Mouse (Mus musculus) lung, embryonic 16.5 days (tissue): ENCODE measurements around the gene Nrxn2. TPM values are rescaled to one million over a fixed set of nuclear protein-coding genes. Genes with fewer than 3 reads are reported as not detected.
A peak's percentile ranks its signal among the peaks of the same experiment; 100 is the strongest.

Experiments
- ATAC-seq: fragments of 200-750 bp; cut with Nextera tagmentation; 2 replicates; pipeline ENCODE4 v1.8.0; 2017; ENCODE audit warnings: low read depth, mild to moderate bottlenecking, moderate library complexity
- H3K27ac ChIP-seq: fragments of 300-500 bp; sonication (generic); 2 replicates; pipeline ENCODE4 v1.5.1; 2014; ENCODE audit warnings: mild to moderate bottlenecking, control low read depth, low read length
- H3K27me3 ChIP-seq: fragments of 300-500 bp; sonication (generic); 2 replicates; pipeline ENCODE4 v1.6.1; 2014; ENCODE audit warnings: low read depth, low read length, mixed read lengths; ENCODE audit not compliant: control insufficient read depth, insufficient read depth
- H3K36me3 ChIP-seq: fragments of 300-500 bp; sonication (generic); 2 replicates; pipeline ENCODE4 v1.6.1; 2014; ENCODE audit warnings: low read length; ENCODE audit not compliant: control insufficient read depth, insufficient read depth
- H3K4me1 ChIP-seq: fragments of 300-500 bp; sonication (generic); replicated peaks from 2 replicates; pipeline ENCODE4 v1.6.1; 2014; ENCODE audit warnings: low read length, mixed read lengths; ENCODE audit not compliant: control insufficient read depth, insufficient read depth
- H3K4me2 ChIP-seq: fragments of 300-500 bp; sonication (generic); 2 replicates; pipeline ENCODE4 v1.6.1; 2014; ENCODE audit warnings: low read depth, low read length, control low read depth
- H3K4me3 ChIP-seq: fragments of 300-500 bp; sonication (generic); 2 replicates; pipeline ENCODE4 v1.5.1; 2014; ENCODE audit warnings: mild to moderate bottlenecking, low read length, control low read depth
- H3K9ac ChIP-seq: fragments of 300-500 bp; sonication (generic); 2 replicates; pipeline ENCODE4 v1.6.1; 2014; ENCODE audit warnings: low read length, control low read depth
- H3K9me3 ChIP-seq: fragments of 300-500 bp; sonication (generic); 2 replicates; pipeline ENCODE4 v1.6.1; 2016; ENCODE audit warnings: low read length; ENCODE audit not compliant: control insufficient read depth
- WGBS: fragments of 180-500 bp; shearing (Covaris S2); extraction: QIAGEN DNeasy Blood & Tissue Kit; methylation state at CpG from one replicate; pipeline ENCODE4 v1.1.7; 2014; 5-methylcytosine and 5-hydroxymethylcytosine counted together
- polyA plus RNA-seq: library from polyadenylated mRNA; unstranded; fragments of >200 nt; fragmentation: Nextera tagmentation; extraction: Ambion mirVana; gene quantifications from 2 replicates; pipeline ENCODE4 v1.2.1, GENCODE M21; 2015

Gene Nrxn2
- polyA plus RNA-seq, 1 experiment from 2014 or later = 0.88 TPM

- H3K4me2 ChIP-seq = no peak overlapping the region
- ATAC-seq = no peak
- H3K4me3 ChIP-seq = no peak overlapping the region
- H3K9me3 ChIP-seq = no peaks in the 10 kb centered on the region
- no peak overlapping the region for H3K9ac ChIP-seq
- no peak overlapping the region for H3K27ac ChIP-seq
- 75% methylated on average over 10 of the region's 10 CpGs for WGBS
- H3K27me3 ChIP-seq = no peaks in the 10 kb centered on the region
- H3K36me3 ChIP-seq = no peaks in the 10 kb centered on the region
- peaks cover 7% of the 10 kb centered on the region for H3K4me1 ChIP-seq
Observed at GRCm38 (mm10) chr19:6454041-6454720, 35.6 kb downstream of the Nrxn2 start.

GRCm38 (mm10) chr19:6459504-6459903 lies 41.0 kb downstream of the Nrxn2 start:
- no peaks in the 10 kb centered on the region for H3K9me3 ChIP-seq
- H3K9ac ChIP-seq = no peak overlapping the region
- no peaks in the 10 kb centered on the region for H3K4me1 ChIP-seq
- no peaks in the 10 kb centered on the region for H3K36me3 ChIP-seq
- H3K4me3 ChIP-seq = no peak overlapping the region
- H3K4me2 ChIP-seq = no peak overlapping the region
- H3K27me3 ChIP-seq = no peaks in the 10 kb centered on the region
- H3K27ac ChIP-seq = no peak overlapping the region
- 66% methylated on average over 6 of the region's 6 CpGs for WGBS
- no peak for ATAC-seq

DNA sequence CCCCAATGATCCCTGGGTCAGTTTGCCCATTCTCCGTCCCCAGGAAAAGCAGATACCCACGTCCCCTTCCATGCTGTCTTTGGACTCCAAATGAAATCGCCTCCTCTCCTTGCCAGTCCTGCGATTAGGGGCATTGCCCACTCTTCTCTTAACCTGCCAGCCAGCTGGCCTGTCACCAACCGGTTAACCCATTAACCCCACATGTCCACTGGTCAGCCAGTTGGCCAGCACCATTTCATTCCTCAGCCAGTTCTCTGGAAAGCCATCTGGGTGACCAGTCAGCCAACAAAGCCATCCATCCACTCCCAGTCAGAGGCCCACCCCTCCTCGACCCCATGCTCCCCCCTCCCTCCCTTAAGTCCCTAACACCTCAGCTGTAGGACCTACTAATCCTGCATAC lies 44.3 kb downstream of the Nrxn2 start:
- no peaks in the 10 kb centered on the region for H3K4me1 ChIP-seq
- H3K9ac ChIP-seq = no peak overlapping the region
- WGBS = 34% methylated on average over 6 of the region's 6 CpGs
- H3K27me3 ChIP-seq = no peaks in the 10 kb centered on the region
- H3K4me2 ChIP-seq = no peak overlapping the region
- no peak overlapping the region for H3K4me3 ChIP-seq
- no peak overlapping the region for H3K27ac ChIP-seq
- ATAC-seq = no peak
- no peaks in the 10 kb centered on the region for H3K9me3 ChIP-seq
- no peaks in the 10 kb centered on the region for H3K36me3 ChIP-seq

GRCm38 (mm10) chr19:6464306-6465071 lies 46.0 kb downstream of the Nrxn2 start:
- Histone ChIP-seq H3K27me3 (no peaks in the 10 kb centered on the region), H3K9ac (no peak overlapping the region), H3K4me1 (no peaks in the 10 kb centered on the region), H3K4me3 (no peak overlapping the region), H3K9me3 (no peaks in the 10 kb centered on the region), H3K27ac (no peak overlapping the region), H3K4me2 (no peak overlapping the region), H3K36me3 (no peaks in the 10 kb centered on the region)
- 44% methylated on average over 10 of the region's 10 CpGs for WGBS
- peak; percentile 43; the same call in 1 of the 2 replicates for ATAC-seq

DNA sequence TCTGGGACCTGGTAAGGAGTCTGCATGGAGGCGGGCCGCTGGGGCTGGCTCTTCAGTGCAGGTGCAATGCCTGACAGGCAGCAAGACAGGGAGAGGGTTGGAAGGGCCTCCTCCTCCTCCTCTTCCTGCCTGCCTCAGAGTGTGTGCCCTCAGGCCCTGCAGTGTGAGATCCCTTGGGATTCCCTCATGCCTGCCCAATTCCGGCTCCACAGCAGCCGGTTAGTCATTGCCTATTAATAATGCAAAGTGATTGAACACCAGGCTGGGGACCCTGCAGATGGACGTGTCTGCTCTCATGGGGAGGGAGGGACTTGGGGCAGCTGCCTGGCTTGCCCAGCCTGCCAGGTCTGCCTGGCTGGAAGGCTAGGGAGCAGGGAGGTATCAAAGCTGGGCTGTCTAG lies 46.6 kb downstream of the Nrxn2 start:
- Histone ChIP-seq H3K9ac (no peak overlapping the region), H3K4me3 (no peak overlapping the region), H3K4me1 (no peaks in the 10 kb centered on the region), H3K36me3 (no peaks in the 10 kb centered on the region), H3K4me2 (no peak overlapping the region), H3K27ac (no peak overlapping the region), H3K27me3 (no peaks in the 10 kb centered on the region), H3K9me3 (no peaks in the 10 kb centered on the region)
- whole genome bisulfite sequencing = 44% methylated on average over 5 of the region's 5 CpGs
- ATAC-seq = no peak

GRCm38 (mm10) chr19:6466945-6467344 lies 48.4 kb downstream of the Nrxn2 start:
- no peaks in the 10 kb centered on the region for H3K36me3 ChIP-seq
- no peaks in the 10 kb centered on the region for H3K4me1 ChIP-seq
- H3K27ac ChIP-seq = no peak overlapping the region
- no peak for ATAC-seq
- H3K27me3 ChIP-seq = no peaks in the 10 kb centered on the region
- H3K9me3 ChIP-seq = no peaks in the 10 kb centered on the region
- no peak overlapping the region for H3K4me3 ChIP-seq
- H3K9ac ChIP-seq = no peak overlapping the region
- 86% methylated on average over 3 of the region's 3 CpGs for WGBS
- no peak overlapping the region for H3K4me2 ChIP-seq

GRCm38 (mm10) chr19:6467374-6467979 lies 48.9 kb downstream of the Nrxn2 start:
- no peak for ATAC-seq
- Histone ChIP-seq H3K27me3 (no peaks in the 10 kb centered on the region), H3K36me3 (no peaks in the 10 kb centered on the region), H3K9me3 (no peaks in the 10 kb centered on the region), H3K4me2 (no peak overlapping the region), H3K4me3 (no peak overlapping the region), H3K27ac (no peak overlapping the region), H3K4me1 (no peaks in the 10 kb centered on the region), H3K9ac (no peak overlapping the region)
- WGBS = 81% methylated on average over 15 of the region's 15 CpGs

DNA sequence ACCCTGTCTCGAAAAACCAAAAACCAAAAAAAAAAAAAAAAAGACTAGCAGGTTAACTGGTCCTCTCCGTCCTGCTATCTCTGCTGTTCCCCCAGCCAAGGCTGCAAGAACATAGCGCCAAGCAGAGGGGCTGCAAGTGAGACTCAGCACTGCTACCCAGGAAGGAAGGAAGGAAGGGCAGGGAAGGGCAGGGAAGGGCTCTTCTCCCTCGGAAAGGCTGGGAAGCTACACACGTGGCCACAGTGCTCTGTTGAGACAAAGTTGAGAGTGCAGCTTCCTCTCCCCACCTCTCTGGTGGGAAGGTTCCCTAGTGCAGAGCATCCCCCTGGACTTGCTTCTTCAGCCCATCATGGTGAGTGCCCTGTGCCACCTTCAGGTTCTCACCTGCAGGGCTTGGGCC lies 53.1 kb downstream of the Nrxn2 start:
- no peaks in the 10 kb centered on the region for H3K36me3 ChIP-seq
- H3K27me3 ChIP-seq = no peaks in the 10 kb centered on the region
- 73% methylated on average over 5 of the region's 5 CpGs for WGBS
- no peaks in the 10 kb centered on the region; the same call in 1 of the 2 replicates for H3K4me1 ChIP-seq
- H3K9me3 ChIP-seq = no peaks in the 10 kb centered on the region
- no peak overlapping the region for H3K4me2 ChIP-seq
- H3K27ac ChIP-seq = no peak overlapping the region
- H3K9ac ChIP-seq = no peak overlapping the region
- H3K4me3 ChIP-seq = no peak overlapping the region
- no peak for ATAC-seq

GRCm38 (mm10) chr19:6472821-6473220 lies 54.3 kb downstream of the Nrxn2 start:
- 73% methylated on average over 9 of the region's 9 CpGs for WGBS

More at GRCm38 (mm10) chr19:6472821-6473220, 54.3 kb downstream of the Nrxn2 start:
- H3K4me1 ChIP-seq = no peaks in the 10 kb centered on the region; the same call in 1 of the 2 replicates
- no peak overlapping the region for H3K4me3 ChIP-seq
- no peaks in the 10 kb centered on the region for H3K36me3 ChIP-seq
- H3K9ac ChIP-seq = no peak overlapping the region
- no peak overlapping the region for H3K4me2 ChIP-seq
- no peaks in the 10 kb centered on the region for H3K9me3 ChIP-seq
- H3K27me3 ChIP-seq = no peaks in the 10 kb centered on the region
- no peak for ATAC-seq
- no peak overlapping the region for H3K27ac ChIP-seq
